Comparison of ENCODE assay signal across 18 mouse cellular contexts in the genomic region with DNA sequence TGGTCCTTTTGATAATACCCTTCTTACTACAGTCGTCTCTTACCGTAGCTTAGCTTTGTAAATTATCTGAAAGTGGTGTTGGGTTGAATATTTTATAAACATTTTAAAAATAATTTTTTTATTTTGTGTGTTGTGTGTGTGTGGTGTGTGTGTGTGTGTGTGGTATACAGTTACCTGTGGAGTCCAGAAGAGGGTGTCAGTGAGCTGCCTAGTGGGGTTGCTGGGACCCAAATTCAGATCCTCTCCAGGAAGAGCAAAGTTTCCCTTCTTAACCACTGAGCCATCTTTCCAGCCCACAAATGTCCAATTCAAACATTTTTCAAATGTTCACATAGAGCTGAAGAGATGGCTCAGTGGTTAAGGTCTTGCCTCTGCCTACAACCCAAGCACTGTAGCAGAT.
DNase-seq lines count a peak whose midpoint lies in the region; ATAC-seq and TF ChIP-seq lines count a peak whose summit lies in the region.
"Had no signal": no experiment of that assay in that cellular context is flagged by ENCODE, and none has a peak within 500 bp of the region (broad histone marks: within the 10 kb centered on the region; RNA-seq: fewer than 3 reads in every experiment).

No protein-coding gene starts in this region.

- no peak for TF ChIP-seq EP300 in liver, embryonic 14.5 days (IDR thresholded peaks at IDR 0.05; ENCODE audit: low read depth)

- peak; percentile 4 for DNase-seq in heart, adult 11 months
- DNase-seq in heart, adult 18-20 months = no peak
- DNase-seq in liver, embryonic 14.5 days (ENCODE audit: low read depth in 3 of 3, low spot score in 3 of 3) = no peak
- no peak for DNase-seq in forebrain, embryonic 11.5 days (ENCODE audit: low spot score)
- DNase-seq in gastrocnemius, postnatal 14 days = no peak
- DNase-seq: adrenal gland, adult 2 months; cerebellum, adult 11 months; cerebellum, postnatal 10 days; kidney, adult 11 months; retina, postnatal 1 day; thymus, adult 2 months had no signal

- TF ChIP-seq CTCF in liver, embryonic 14.5 days (IDR thresholded peaks at IDR 0.05; ENCODE audit: low read depth) = 0 out of 2 replicates have a peak, but pooled peaks have one; percentile 3
- TF ChIP-seq CTCF in intestine, postnatal 0 days (IDR thresholded peaks at IDR 0.05; ENCODE audit: low read depth) = no peak

- H3K27ac ChIP-seq in liver, embryonic 14.5 days = no peak overlapping the region
- H3K27ac ChIP-seq in liver, embryonic 12.5 days = no peak overlapping the region
- H3K27ac ChIP-seq in forebrain, embryonic 11.5 days (ENCODE audit: low read depth, low read length) = peak overlapping the region; percentile 54; the same call in 1 of the 2 replicates
- peak overlapping the region; percentile 51; the same call in 1 of the 2 replicates for H3K27ac ChIP-seq in midbrain, embryonic 13.5 days
- H3K27ac ChIP-seq in intestine, postnatal 0 days (ENCODE audit: low read depth, low read length) = no peak overlapping the region
- H3K27ac ChIP-seq: embryonic facial prominence, embryonic 12.5 days; hindbrain, embryonic 15.5 days had no signal

- H3K4me2 ChIP-seq in liver, embryonic 14.5 days (ENCODE audit: low read depth) = no peak overlapping the region
- no peak overlapping the region for H3K4me2 ChIP-seq in liver, embryonic 12.5 days
- H3K4me2 ChIP-seq in forebrain, embryonic 11.5 days (ENCODE audit: low read depth, low read length, severe bottlenecking) = no peak overlapping the region
- no peak overlapping the region for H3K4me2 ChIP-seq in midbrain, embryonic 13.5 days (replicated peaks)
- no peak overlapping the region for H3K4me2 ChIP-seq in intestine, postnatal 0 days (replicated peaks; ENCODE audit: low read depth)
- H3K4me2 ChIP-seq: embryonic facial prominence, embryonic 12.5 days had no signal

- no peak for ATAC-seq in liver, embryonic 14.5 days (ENCODE audit: insufficient read depth)
- ATAC-seq in liver, embryonic 12.5 days = no peak
- no peak for ATAC-seq in forebrain, embryonic 11.5 days (replicated peaks; ENCODE audit: low FRiP score)
- no peak for ATAC-seq in midbrain, embryonic 13.5 days
- ATAC-seq in intestine, postnatal 0 days = no peak
- ATAC-seq: CD4-positive, CD25-positive, alpha-beta regulatory T cell, adult 4 months; lung, postnatal 0 days had no signal

- no peak overlapping the region for H3K9ac ChIP-seq in liver, embryonic 14.5 days (replicated peaks)
- no peak overlapping the region for H3K9ac ChIP-seq in liver, embryonic 12.5 days
- no peak overlapping the region for H3K9ac ChIP-seq in forebrain, embryonic 11.5 days (ENCODE audit: low read length)
- H3K9ac ChIP-seq in midbrain, embryonic 13.5 days (replicated peaks) = no peak overlapping the region
- H3K9ac ChIP-seq in intestine, postnatal 0 days (ENCODE audit: low read depth, low read length) = no peak overlapping the region
- H3K9ac ChIP-seq: embryonic facial prominence, embryonic 12.5 days; hindbrain, embryonic 15.5 days had no signal

- H3K27me3 ChIP-seq in liver, embryonic 14.5 days (ENCODE audit: control insufficient read depth, insufficient read depth, low read length) = peaks cover 4% of the 10 kb centered on the region; the same call in 1 of the 2 replicates
- peaks cover 14% of the 10 kb centered on the region for H3K27me3 ChIP-seq in liver, embryonic 12.5 days (replicated peaks)
- H3K27me3 ChIP-seq in forebrain, embryonic 11.5 days (ENCODE audit: control insufficient read depth, insufficient read depth, low read length) = no peaks in the 10 kb centered on the region
- peaks cover 2% of the 10 kb centered on the region; the same call in 1 of the 2 replicates for H3K27me3 ChIP-seq in midbrain, embryonic 13.5 days
- H3K27me3 ChIP-seq in intestine, postnatal 0 days (replicated peaks; ENCODE audit: control insufficient read depth, insufficient read depth, low read length) = peaks cover 3% of the 10 kb centered on the region; the same call in 1 of the 2 replicates
- H3K27me3 ChIP-seq: hindbrain, embryonic 15.5 days had no signal

- intact Hi-C loops in gastrocnemius, postnatal 14 days (cut with DNase I; ENCODE audit: low total_unique reads) = no loop called here

- 72% methylated on average over 2 of the region's 2 CpGs for WGBS in liver, embryonic 14.5 days (ENCODE audit: insufficient replicate concordance)
- 57% methylated on average over 2 of the region's 2 CpGs for WGBS in liver, embryonic 12.5 days (ENCODE audit: insufficient replicate concordance)
- WGBS in forebrain, embryonic 11.5 days = 65% methylated on average over 2 of the region's 2 CpGs
- WGBS in midbrain, embryonic 13.5 days = 57% methylated on average over 2 of the region's 2 CpGs
- 88% methylated on average over 2 of the region's 2 CpGs for WGBS in intestine, postnatal 0 days

- no peaks in the 10 kb centered on the region for H3K9me3 ChIP-seq in liver, embryonic 14.5 days (ENCODE audit: control insufficient read depth, low read length)
- no peaks in the 10 kb centered on the region for H3K9me3 ChIP-seq in liver, embryonic 12.5 days (replicated peaks)
- no peaks in the 10 kb centered on the region for H3K9me3 ChIP-seq in forebrain, embryonic 11.5 days (ENCODE audit: control insufficient read depth, low read length)
- no peaks in the 10 kb centered on the region for H3K9me3 ChIP-seq in midbrain, embryonic 13.5 days
- H3K9me3 ChIP-seq in intestine, postnatal 0 days (ENCODE audit: control insufficient read depth) = no peaks in the 10 kb centered on the region
- H3K9me3 ChIP-seq: embryonic facial prominence, embryonic 12.5 days; hindbrain, embryonic 15.5 days had no signal

- peaks cover 0 to 3% of the 10 kb centered on the region in 2 experiments; a peak in 2 of 4 replicates for H3K4me1 ChIP-seq in liver, embryonic 14.5 days (replicated peaks; ENCODE audit: control insufficient read depth in 2 of 2, insufficient read depth in 2 of 2, low read length in 1 of 2)
- peaks cover 9% of the 10 kb centered on the region for H3K4me1 ChIP-seq in liver, embryonic 12.5 days
- peaks cover 11% of the 10 kb centered on the region; the same call in 1 of the 2 replicates for H3K4me1 ChIP-seq in forebrain, embryonic 11.5 days (replicated peaks; ENCODE audit: control insufficient read depth, insufficient read depth, low read length)
- H3K4me1 ChIP-seq in midbrain, embryonic 13.5 days (replicated peaks) = peaks cover 31% of the 10 kb centered on the region
- no peaks in the 10 kb centered on the region for H3K4me1 ChIP-seq in intestine, postnatal 0 days (replicated peaks; ENCODE audit: control insufficient read depth, insufficient read depth, low read length)

- no peaks in the 10 kb centered on the region for H3K36me3 ChIP-seq in liver, embryonic 14.5 days (replicated peaks; ENCODE audit: control insufficient read depth, insufficient read depth, low read depth)
- H3K36me3 ChIP-seq in liver, embryonic 12.5 days = no peaks in the 10 kb centered on the region
- H3K36me3 ChIP-seq in forebrain, embryonic 11.5 days (ENCODE audit: control insufficient read depth, insufficient read depth, low read length) = no peaks in the 10 kb centered on the region
- no peaks in the 10 kb centered on the region for H3K36me3 ChIP-seq in midbrain, embryonic 13.5 days
- H3K36me3 ChIP-seq in intestine, postnatal 0 days (ENCODE audit: control insufficient read depth, insufficient read depth) = no peaks in the 10 kb centered on the region
- H3K36me3 ChIP-seq: embryonic facial prominence, embryonic 12.5 days; hindbrain, embryonic 15.5 days had no signal

- no peak overlapping the region for H3K4me3 ChIP-seq in liver, embryonic 14.5 days (ENCODE audit: insufficient read depth in 1 of 2, low read depth in 2 of 2, low read length in 2 of 2)
- H3K4me3 ChIP-seq in liver, embryonic 12.5 days = no peak overlapping the region
- H3K4me3 ChIP-seq in forebrain, embryonic 11.5 days (ENCODE audit: low read depth, low read length) = no peak overlapping the region
- no peak overlapping the region for H3K4me3 ChIP-seq in midbrain, embryonic 13.5 days (replicated peaks)
- H3K4me3 ChIP-seq in intestine, postnatal 0 days (ENCODE audit: low read depth, low read length) = no peak overlapping the region
- H3K4me3 ChIP-seq: embryonic facial prominence, embryonic 12.5 days; hindbrain, embryonic 15.5 days had no signal

Comparison
In these comparisons a context has a peak if more than half of its experiments do, and no peak if none do; other contexts are left out.
1. H3K27ac ChIP-seq: peak in forebrain, embryonic 11.5 days (single experiment) and midbrain, embryonic 13.5 days (single experiment); none in liver, embryonic 14.5 days (single experiment), liver, embryonic 12.5 days (single experiment) and intestine, postnatal 0 days (single experiment).